Mouse (Mus musculus) embryo, embryonic 10.5 days (tissue): ENCODE measurements at regions not wholly inside any gene's neighbourhood (a gene's known extent, or its start where the extent isn't known, plus 50 kb on each side); places are given as distances from the start of the nearest gene placed in this dataset.
A peak's percentile ranks its signal among the peaks of the same experiment; 100 is the strongest.

Source experiments
- DNase-seq: peaks from one replicate; pipeline ENCODE4 v3.0.0-alpha.2; 2015; ENCODE audit warnings: low spot score

GRCm38 (mm10) chr16:30652692-30653091, 53.2 kb downstream of the Fam43a start:
- no peak for DNase-seq

- DNase-seq = no peak
Observed at GRCm38 (mm10) chr16:30653806-30654205, 54.3 kb downstream of the Fam43a start.

- DNase-seq = no peak
Observed at GRCm38 (mm10) chr16:30654226-30654625, 54.7 kb downstream of the Fam43a start.

GRCm38 (mm10) chr16:30655798-30656221, 56.3 kb downstream of the Fam43a start:
- no peak for DNase-seq

- no peak for DNase-seq
Observed at GRCm38 (mm10) chr16:30656881-30657280, 57.4 kb downstream of the Fam43a start.

- no peak for DNase-seq
Observed at GRCm38 (mm10) chr16:30658921-30659320, 59.4 kb downstream of the Fam43a start.

GRCm38 (mm10) chr16:30661086-30661977, 61.8 kb downstream of the Fam43a start:
- peak; percentile 21 for DNase-seq

GRCm38 (mm10) chr16:30663055-30663454, 63.5 kb downstream of the Fam43a start:
- no peak for DNase-seq

GRCm38 (mm10) chr16:30663971-30664370, 64.4 kb downstream of the Fam43a start:
- no peak for DNase-seq

- no peak for DNase-seq
Observed at GRCm38 (mm10) chr16:30664433-30664832, 64.9 kb downstream of the Fam43a start.

- no peak for DNase-seq
Observed at GRCm38 (mm10) chr16:30665881-30666280, 66.4 kb downstream of the Fam43a start.

GRCm38 (mm10) chr16:30669883-30670282, 70.4 kb downstream of the Fam43a start:
- no peak for DNase-seq

- no peak for DNase-seq
Observed at GRCm38 (mm10) chr16:30671584-30671983, 72.1 kb downstream of the Fam43a start.

GRCm38 (mm10) chr16:30672776-30673550, 73.4 kb downstream of the Fam43a start:
- DNase-seq = no peak

- DNase-seq = no peak
Observed at GRCm38 (mm10) chr16:30673662-30674061, 74.1 kb downstream of the Fam43a start.

- DNase-seq = no peak
Observed at GRCm38 (mm10) chr16:30675829-30676228, 76.3 kb downstream of the Fam43a start.

GRCm38 (mm10) chr16:30677016-30677415, 77.5 kb downstream of the Fam43a start:
- DNase-seq = no peak

GRCm38 (mm10) chr16:30677896-30678707, 78.6 kb downstream of the Fam43a start:
- no peak for DNase-seq

- no peak for DNase-seq
Observed at GRCm38 (mm10) chr16:30678708-30679492, 79.4 kb downstream of the Fam43a start.

- DNase-seq = no peak
Observed at GRCm38 (mm10) chr16:30679493-30679811, 79.9 kb downstream of the Fam43a start.

- no peak for DNase-seq
Observed at GRCm38 (mm10) chr16:30681421-30681820, 81.9 kb downstream of the Fam43a start.
